Mouse (Mus musculus) cerebellum, postnatal 10 days (tissue): ENCODE results near the gene Sugct.
A peak's percentile ranks its signal among the peaks of the same experiment; 100 is the strongest.

Source experiments
- DNase-seq, 2 experiments: peaks; one replicate each; pipeline ENCODE4 v3.0.0; 2021; ENCODE audit warnings: mixed read lengths in 2 of 2

Sugct gene

GRCm38 (mm10) chr13:17694911-17695699 is at the start of gene Sugct, which contains the start of gene Mplkip:
Sugct (minus strand) TSS chr13:17695553.
Mplkip (plus strand) TSS chr13:17695192.
- DNase-seq = peak; percentile 100

GRCm38 (mm10) chr13:17728798-17729197 is 33.4 kb upstream of the Sugct start:
- DNase-seq = no peak

GRCm38 (mm10) chr13:17727922-17728321 is 32.6 kb upstream of the Sugct start:
- no peak for DNase-seq

GRCm38 (mm10) chr13:17717357-17717756 is 22.0 kb upstream of the Sugct start:
- DNase-seq = no peak

- no peak for DNase-seq
These were observed 13.5 kb upstream of the Sugct start for GRCm38 (mm10) chr13:17708784-17709311.

- DNase-seq = no peak
These were observed 10.0 kb upstream of the Sugct start for GRCm38 (mm10) chr13:17705188-17705826.

- no peak for DNase-seq
These were observed 7.0 kb upstream of the Sugct start for GRCm38 (mm10) chr13:17702311-17702710.

GRCm38 (mm10) chr13:17701322-17701721 is 6.0 kb upstream of the Sugct start:
- no peak for DNase-seq

GRCm38 (mm10) chr13:17700090-17700715 is 4.8 kb upstream of the Sugct start:
- DNase-seq = no peak

- DNase-seq = no peak
These were observed 686 bp upstream of the Sugct start for GRCm38 (mm10) chr13:17695898-17696580.

GRCm38 (mm10) chr13:17694414-17694813 is 939 bp downstream of the Sugct start:
- no peak for DNase-seq

- peak; percentile 8 to 30 for DNase-seq
These were observed 1.5 kb downstream of the Sugct start for GRCm38 (mm10) chr13:17693816-17694215.

- DNase-seq = no peak
These were observed 3.9 kb downstream of the Sugct start for GRCm38 (mm10) chr13:17691436-17691835.

GRCm38 (mm10) chr13:17690686-17691085 is 4.7 kb downstream of the Sugct start:
- no peak for DNase-seq

- no peak for DNase-seq
These were observed 5.9 kb downstream of the Sugct start for GRCm38 (mm10) chr13:17689461-17689860.

GRCm38 (mm10) chr13:17671122-17671521 is 24.2 kb downstream of the Sugct start:
- no peak for DNase-seq

- DNase-seq = no peak
These were observed 28.0 kb downstream of the Sugct start for GRCm38 (mm10) chr13:17667380-17667779.

GRCm38 (mm10) chr13:17642294-17642693 is 53.1 kb downstream of the Sugct start:
- peak; percentile 2 to 27 for DNase-seq

GRCm38 (mm10) chr13:17638008-17638407 is 57.3 kb downstream of the Sugct start:
- no peak for DNase-seq

- no peak for DNase-seq
These were observed 68.2 kb downstream of the Sugct start for GRCm38 (mm10) chr13:17627108-17627507.

- DNase-seq = peak; percentile 1 to 20
These were observed 70.4 kb downstream of the Sugct start for GRCm38 (mm10) chr13:17624976-17625375.

GRCm38 (mm10) chr13:17606217-17606616 is 89.1 kb downstream of the Sugct start:
- DNase-seq = no peak

GRCm38 (mm10) chr13:17604670-17605069 is 90.7 kb downstream of the Sugct start:
- DNase-seq = no peak
